Mouse (Mus musculus): Measurements from ENCODE around the gene Npas3. TPM values are rescaled to one million over a fixed set of nuclear protein-coding genes. Genes with fewer than 3 reads are reported as not detected.

Gene Npas3
- polyA plus RNA-seq, 1 experiment: 0.18 TPM

- TF ChIP-seq TCF3 (IDR thresholded peaks at IDR 0.05; ENCODE audit: insufficient read length, low read depth) (no peak), MYOG (IDR thresholded peaks at IDR 0.05; ENCODE audit: control insufficient read depth in 1 of 3, insufficient read depth in 1 of 3, insufficient read length in 2 of 3, low read depth in 2 of 3) (no peak), MAX (IDR thresholded peaks at IDR 0.05; ENCODE audit: low read depth) (no peak), REST (IDR thresholded peaks at IDR 0.05; ENCODE audit: insufficient read depth, insufficient read length) (no peak), TCF12 (IDR thresholded peaks at IDR 0.05; ENCODE audit: insufficient read depth, poor library complexity, severe bottlenecking) (no peak), E2F4 (IDR thresholded peaks at IDR 0.05; ENCODE audit: insufficient read depth) (no peak), SRF (IDR thresholded peaks at IDR 0.05; ENCODE audit: control insufficient read depth, insufficient read length, low read depth) (no peak), POLR2A (IDR thresholded peaks at IDR 0.05; ENCODE audit: insufficient read length, low read depth) (no peak), USF1 (IDR thresholded peaks at IDR 0.05; ENCODE audit: low read depth) (no peak)
- no peaks in the 10 kb centered on the region for H3K36me3 ChIP-seq (ENCODE audit: control insufficient read depth, insufficient read depth)
- no peak overlapping the region for H3ac ChIP-seq (ENCODE audit: control insufficient read depth, insufficient read length)
- no peak overlapping the region for H3K4me3 ChIP-seq
- no peak overlapping the region for H3K4me2 ChIP-seq (ENCODE audit: low read depth)
- H3K79me2 ChIP-seq (ENCODE audit: control insufficient read depth, insufficient read depth): no peaks in the 10 kb centered on the region
- no peaks in the 10 kb centered on the region for H3K27me3 ChIP-seq (ENCODE audit: control insufficient read depth, insufficient read depth, insufficient read length)
These were observed 415.6 kb downstream of the Npas3 start for GRCm38 (mm10) chr12:53664084-53664483.

- TF ChIP-seq POLR2AphosphoS2 (IDR thresholded peaks at IDR 0.05; ENCODE audit: insufficient read length, low read depth) (no peak), REST (IDR thresholded peaks at IDR 0.05; ENCODE audit: insufficient read depth, insufficient read length) (no peak), MYOG (IDR thresholded peaks at IDR 0.05; ENCODE audit: control insufficient read depth in 1 of 3, insufficient read depth in 1 of 3, insufficient read length in 2 of 3, low read depth in 2 of 3) (no peak), POLR2A (IDR thresholded peaks at IDR 0.05; ENCODE audit: insufficient read length, low read depth) (no peak), TCF3 (IDR thresholded peaks at IDR 0.05; ENCODE audit: insufficient read length, low read depth) (no peak), SRF (IDR thresholded peaks at IDR 0.05; ENCODE audit: control insufficient read depth, insufficient read length, low read depth) (no peak), TCF12 (IDR thresholded peaks at IDR 0.05; ENCODE audit: insufficient read depth, poor library complexity, severe bottlenecking) (no peak), E2F4 (IDR thresholded peaks at IDR 0.05; ENCODE audit: insufficient read depth) (no peak), CEBPB (IDR thresholded peaks at IDR 0.05; ENCODE audit: insufficient read depth, poor library complexity, severe bottlenecking) (no peak), MYOD1 (IDR thresholded peaks at IDR 0.05; ENCODE audit: control insufficient read depth in 1 of 3, insufficient read length in 2 of 3, low read depth in 2 of 3) (no peak)
- Histone ChIP-seq H3K27me3 (ENCODE audit: control insufficient read depth, insufficient read depth, insufficient read length) (no peaks in the 10 kb centered on the region), H3K4me3 (no peak overlapping the region), H3K4me2 (ENCODE audit: low read depth) (no peak overlapping the region), H3K36me3 (ENCODE audit: control insufficient read depth, insufficient read depth) (no peaks in the 10 kb centered on the region), H3ac (ENCODE audit: control insufficient read depth, insufficient read length) (no peak overlapping the region), H3K79me2 (ENCODE audit: control insufficient read depth, insufficient read depth) (no peaks in the 10 kb centered on the region)
These were observed 423.4 kb downstream of the Npas3 start for GRCm38 (mm10) chr12:53671846-53672245.

GRCm38 (mm10) chr12:53677091-53677630, 428.7 kb downstream of the Npas3 start:
- Histone ChIP-seq H3K79me2 (ENCODE audit: control insufficient read depth, insufficient read depth) (no peaks in the 10 kb centered on the region), H3K27me3 (ENCODE audit: control insufficient read depth, insufficient read depth, insufficient read length) (no peaks in the 10 kb centered on the region), H3K36me3 (ENCODE audit: control insufficient read depth, insufficient read depth) (no peaks in the 10 kb centered on the region), H3K4me3 (no peak overlapping the region), H3ac (ENCODE audit: control insufficient read depth, insufficient read length) (no peak overlapping the region), H3K4me2 (ENCODE audit: low read depth) (no peak overlapping the region)
- TF ChIP-seq POLR2AphosphoS2 (IDR thresholded peaks at IDR 0.05; ENCODE audit: insufficient read length, low read depth) (no peak), SRF (IDR thresholded peaks at IDR 0.05; ENCODE audit: control insufficient read depth, insufficient read length, low read depth) (no peak), CEBPB (IDR thresholded peaks at IDR 0.05; ENCODE audit: insufficient read depth, poor library complexity, severe bottlenecking) (no peak), USF1 (IDR thresholded peaks at IDR 0.05; ENCODE audit: low read depth) (no peak), E2F4 (IDR thresholded peaks at IDR 0.05; ENCODE audit: insufficient read depth) (no peak), TCF12 (IDR thresholded peaks at IDR 0.05; ENCODE audit: insufficient read depth, poor library complexity, severe bottlenecking) (no peak), MAX (IDR thresholded peaks at IDR 0.05; ENCODE audit: low read depth) (no peak)

- H3K4me3 ChIP-seq: no peak overlapping the region
- H3K4me2 ChIP-seq (ENCODE audit: low read depth): no peak overlapping the region
- H3ac ChIP-seq (ENCODE audit: control insufficient read depth, insufficient read length): no peak overlapping the region
- H3K36me3 ChIP-seq (ENCODE audit: control insufficient read depth, insufficient read depth): no peaks in the 10 kb centered on the region
- no peaks in the 10 kb centered on the region for H3K27me3 ChIP-seq (ENCODE audit: control insufficient read depth, insufficient read depth, insufficient read length)
- H3K79me2 ChIP-seq (ENCODE audit: control insufficient read depth, insufficient read depth): no peaks in the 10 kb centered on the region
- no peak for TF ChIP-seq CEBPB (IDR thresholded peaks at IDR 0.05; ENCODE audit: insufficient read depth, poor library complexity, severe bottlenecking)
- no peak for TF ChIP-seq E2F4 (IDR thresholded peaks at IDR 0.05; ENCODE audit: insufficient read depth)
- no peak for TF ChIP-seq MYOD1 (IDR thresholded peaks at IDR 0.05; ENCODE audit: control insufficient read depth in 1 of 3, insufficient read length in 2 of 3, low read depth in 2 of 3)
- no peak for TF ChIP-seq POLR2A (IDR thresholded peaks at IDR 0.05; ENCODE audit: insufficient read length, low read depth)
These were observed 429.7 kb downstream of the Npas3 start for GRCm38 (mm10) chr12:53678166-53678565.

- no peak overlapping the region for H3K4me2 ChIP-seq (ENCODE audit: low read depth)
- no peak overlapping the region for H3ac ChIP-seq (ENCODE audit: control insufficient read depth, insufficient read length)
- TF ChIP-seq MAX (IDR thresholded peaks at IDR 0.05; ENCODE audit: low read depth): no peak
- TF ChIP-seq SRF (IDR thresholded peaks at IDR 0.05; ENCODE audit: control insufficient read depth, insufficient read length, low read depth): no peak
- H3K36me3 ChIP-seq (ENCODE audit: control insufficient read depth, insufficient read depth): no peaks in the 10 kb centered on the region
- H3K4me3 ChIP-seq: no peak overlapping the region
- H3K79me2 ChIP-seq (ENCODE audit: control insufficient read depth, insufficient read depth): no peaks in the 10 kb centered on the region
- H3K27me3 ChIP-seq (ENCODE audit: control insufficient read depth, insufficient read depth, insufficient read length): no peaks in the 10 kb centered on the region
These were observed 430.7 kb downstream of the Npas3 start for GRCm38 (mm10) chr12:53679161-53679560.
